Mouse (Mus musculus) 3134 (cell line): ENCODE measurements around the gene Fmnl1.

Source experiments
- DNase-seq: peaks from one replicate; pipeline ENCODE4 v3.0.0-alpha.2; 2011; ENCODE audit warnings: low spot score; ENCODE audit not compliant: insufficient read length; ENCODE audit errors: extremely low read depth

Gene Fmnl1

DNA sequence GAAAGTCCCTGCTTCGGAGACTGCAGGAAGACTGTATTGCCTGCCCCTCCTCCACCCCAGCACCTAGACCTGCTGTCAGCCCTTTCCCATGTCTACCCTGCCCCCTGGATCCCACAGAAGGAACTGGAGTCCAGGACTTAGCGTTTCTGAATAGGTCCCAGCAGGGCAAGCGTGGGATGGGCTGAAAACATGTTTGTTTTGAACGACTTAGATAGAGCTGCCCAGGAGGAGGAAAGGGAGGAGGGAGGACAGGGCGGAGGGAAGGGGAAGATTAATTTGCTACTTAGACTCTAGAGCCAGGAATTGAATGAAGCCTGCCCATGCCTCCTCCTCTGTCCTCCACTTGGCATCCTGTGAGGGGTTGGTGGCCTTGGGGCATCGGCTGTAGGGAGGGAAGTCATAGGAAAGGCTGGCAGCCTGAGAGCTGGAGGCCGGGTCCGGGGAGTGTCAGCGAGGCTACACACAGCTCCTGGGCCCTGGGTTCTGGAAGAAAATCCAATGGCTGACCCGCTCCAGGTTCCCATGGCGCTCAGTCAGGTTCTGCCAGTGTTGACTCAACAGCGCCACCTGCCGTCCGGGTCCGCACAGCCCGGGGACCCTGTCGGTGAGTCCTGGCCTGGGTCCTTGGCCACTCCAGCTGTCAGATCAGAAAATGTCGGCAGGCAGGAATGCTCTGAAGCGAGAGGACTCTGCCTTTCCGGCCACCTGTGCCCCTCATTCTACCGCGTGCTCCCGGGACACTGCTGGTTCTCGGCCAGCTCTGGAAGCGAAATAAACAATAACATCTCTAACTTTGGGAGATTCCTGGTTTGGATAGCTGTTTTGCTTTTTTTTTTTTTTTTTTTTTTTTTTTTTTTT lies 12.1 kb upstream of the Fmnl1 start:
- DNase-seq = peak; percentile 95

DNA sequence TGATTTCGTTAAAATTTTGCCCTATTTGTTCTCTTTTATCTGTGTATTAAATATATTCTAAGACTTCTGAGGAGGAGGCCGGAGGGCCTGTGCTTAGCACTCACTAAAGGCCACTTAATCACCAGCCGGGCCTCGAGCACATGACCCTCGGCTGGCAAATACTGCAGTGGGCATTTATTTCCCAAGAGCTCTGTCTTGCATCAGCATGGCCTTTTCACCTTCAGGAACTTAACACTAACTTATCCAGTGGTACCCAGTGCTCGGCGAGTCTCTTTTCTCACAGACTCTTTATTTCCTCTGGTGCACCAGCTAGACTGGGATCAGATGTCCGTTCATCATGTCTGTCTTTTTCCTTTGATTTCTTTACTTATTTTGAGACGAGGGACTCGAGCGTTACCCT lies 10.2 kb upstream of the Fmnl1 start:
- no peak for DNase-seq

DNA sequence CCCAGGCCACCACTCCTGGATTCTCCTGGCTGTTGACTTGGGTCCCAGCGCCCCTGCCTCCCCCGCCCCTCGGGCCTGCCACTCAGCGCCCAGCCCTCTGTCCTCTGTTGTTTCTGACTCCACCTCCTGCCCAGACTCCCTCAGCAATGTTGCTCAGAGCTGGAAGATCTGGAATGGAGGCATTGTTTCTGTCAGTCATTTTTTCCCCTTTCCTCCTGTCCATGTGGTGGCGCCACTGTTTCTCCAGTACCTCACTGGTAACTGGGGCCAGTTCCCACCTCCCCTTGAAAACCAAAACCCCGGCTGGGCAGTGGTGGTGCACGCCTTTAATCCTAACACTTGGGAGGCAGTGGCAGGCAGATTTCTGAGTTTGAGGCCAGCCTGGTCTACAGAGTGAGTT lies 9.5 kb upstream of the Fmnl1 start:
- DNase-seq = no peak

DNA sequence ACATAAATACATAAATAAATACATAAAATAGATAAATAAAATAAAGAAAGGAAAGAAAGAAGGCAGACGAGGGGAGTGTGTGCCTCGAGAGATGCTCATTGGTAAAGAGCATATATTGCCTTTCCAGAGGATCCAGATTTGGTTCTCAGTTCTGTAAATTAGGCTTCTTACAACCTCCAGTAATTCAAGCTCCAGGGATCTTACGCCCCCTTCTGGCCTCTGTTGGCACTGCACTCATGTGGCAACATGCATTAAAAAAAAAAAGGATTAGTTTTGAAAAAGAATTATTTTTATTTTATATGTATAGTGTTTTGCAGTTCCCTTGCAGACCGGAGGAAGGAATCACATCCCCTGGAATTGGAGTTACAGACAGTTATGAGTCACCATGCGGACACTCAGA lies 8.8 kb upstream of the Fmnl1 start:
- DNase-seq = no peak

DNA sequence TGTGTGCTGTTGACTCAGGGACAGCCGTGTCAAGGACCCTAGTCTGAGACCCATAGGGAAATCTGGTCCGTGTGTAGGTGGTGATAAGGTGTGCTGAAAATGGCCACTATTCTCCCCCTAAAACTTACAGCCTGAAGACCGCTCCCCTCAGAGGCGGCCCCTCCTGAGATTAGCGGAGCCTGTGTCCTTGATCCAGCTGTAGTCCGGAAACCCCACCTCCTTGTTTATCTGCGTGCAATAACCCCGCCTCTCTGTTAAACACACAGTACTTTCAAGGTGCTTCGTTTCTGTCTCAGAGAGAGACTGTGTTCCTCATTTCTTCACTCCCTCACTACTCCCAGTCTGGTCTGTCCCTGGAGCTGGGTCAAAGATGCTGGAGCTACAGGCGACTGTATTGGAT lies 6.5 kb upstream of the Fmnl1 start:
- DNase-seq = no peak

DNA sequence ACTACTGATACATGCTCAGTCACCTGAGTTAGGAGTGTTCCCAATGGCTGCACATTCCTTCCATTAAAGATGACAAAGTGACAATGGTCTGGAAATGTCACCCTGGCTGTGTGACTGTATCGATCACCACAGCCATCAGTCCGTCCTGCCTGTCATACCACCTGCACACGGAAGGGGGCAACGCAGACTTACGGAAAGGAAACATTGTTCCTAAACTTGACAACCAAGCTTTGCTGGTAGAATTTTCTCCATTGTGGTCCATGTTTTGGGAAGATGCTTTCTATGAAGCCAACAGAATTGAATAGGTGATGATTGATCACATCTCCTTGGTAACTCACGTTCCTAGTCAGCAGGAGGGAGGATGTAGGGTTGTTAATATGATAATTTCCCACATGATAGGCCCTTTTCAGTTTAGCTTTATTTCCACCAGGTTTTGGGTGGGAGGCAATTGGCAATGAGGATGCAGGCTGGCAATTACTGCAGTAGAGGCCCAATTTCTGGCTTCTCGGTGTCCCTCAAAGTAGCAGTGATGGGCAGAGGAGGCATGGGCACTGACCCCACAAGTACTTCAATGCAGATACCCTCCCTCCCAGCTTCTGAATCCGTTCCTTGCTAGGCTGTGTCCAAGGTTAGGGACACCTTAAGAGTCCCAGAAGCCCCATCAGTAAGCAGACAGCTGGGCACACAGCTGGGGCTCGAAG lies 2.1 kb upstream of the Fmnl1 start:
- DNase-seq = no peak

DNA sequence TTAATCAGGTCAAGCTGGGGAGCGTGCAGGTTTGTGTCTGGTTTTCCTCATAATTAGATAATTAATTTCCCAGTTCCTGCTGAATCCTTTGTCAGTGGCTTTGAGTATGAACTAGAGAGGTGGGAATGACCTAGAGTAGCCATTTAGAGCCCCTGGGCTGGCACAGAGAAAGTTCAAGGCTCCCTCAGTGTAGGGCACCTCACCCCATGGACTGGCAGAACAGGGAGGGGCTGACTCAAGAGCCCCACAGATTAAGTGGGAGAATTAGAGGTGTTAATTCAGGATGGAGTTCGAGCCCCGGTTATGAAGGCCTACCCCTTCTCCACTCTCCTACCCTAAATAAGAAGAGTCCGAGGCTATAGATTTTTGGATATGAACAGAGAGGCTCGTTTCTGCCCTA lies 1.2 kb upstream of the Fmnl1 start:
- no peak for DNase-seq

DNA sequence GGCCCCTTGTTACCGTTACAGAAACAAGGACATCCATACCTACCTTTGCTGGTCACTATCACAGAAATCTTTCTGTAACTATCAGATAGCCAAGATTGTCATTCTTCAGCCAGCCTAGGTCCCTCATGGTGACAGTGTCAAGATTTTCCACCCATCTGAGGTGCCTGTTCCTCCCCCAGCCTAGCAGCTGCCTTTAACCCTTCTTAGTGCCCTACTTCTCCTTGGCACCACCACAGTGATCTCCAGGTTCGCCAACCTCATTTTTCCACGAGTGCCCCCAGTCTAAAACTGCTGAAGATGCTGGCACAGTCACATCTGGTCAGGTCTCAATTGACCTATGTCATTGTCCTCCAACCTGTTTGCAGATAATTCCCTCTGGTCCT lies 805 bp upstream of the Fmnl1 start:
- DNase-seq = no peak

DNA sequence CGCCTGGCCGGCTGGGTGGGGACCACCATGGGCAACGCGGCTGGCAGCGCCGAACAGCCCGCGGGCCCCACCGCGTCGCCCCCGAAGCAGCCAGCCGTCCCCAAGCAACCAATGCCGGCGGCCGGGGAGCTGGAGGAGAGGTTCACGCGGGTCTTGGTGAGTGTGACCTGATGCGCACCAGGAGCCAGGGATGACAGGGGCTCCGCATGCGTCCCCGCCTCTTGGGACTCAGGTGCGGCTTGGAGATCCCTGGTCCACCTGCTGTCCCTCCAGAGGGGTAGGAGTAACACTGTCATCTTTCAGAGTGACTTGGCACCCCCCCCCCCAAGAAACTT lies 346 bp downstream of the Fmnl1 start:
- DNase-seq = no peak

DNA sequence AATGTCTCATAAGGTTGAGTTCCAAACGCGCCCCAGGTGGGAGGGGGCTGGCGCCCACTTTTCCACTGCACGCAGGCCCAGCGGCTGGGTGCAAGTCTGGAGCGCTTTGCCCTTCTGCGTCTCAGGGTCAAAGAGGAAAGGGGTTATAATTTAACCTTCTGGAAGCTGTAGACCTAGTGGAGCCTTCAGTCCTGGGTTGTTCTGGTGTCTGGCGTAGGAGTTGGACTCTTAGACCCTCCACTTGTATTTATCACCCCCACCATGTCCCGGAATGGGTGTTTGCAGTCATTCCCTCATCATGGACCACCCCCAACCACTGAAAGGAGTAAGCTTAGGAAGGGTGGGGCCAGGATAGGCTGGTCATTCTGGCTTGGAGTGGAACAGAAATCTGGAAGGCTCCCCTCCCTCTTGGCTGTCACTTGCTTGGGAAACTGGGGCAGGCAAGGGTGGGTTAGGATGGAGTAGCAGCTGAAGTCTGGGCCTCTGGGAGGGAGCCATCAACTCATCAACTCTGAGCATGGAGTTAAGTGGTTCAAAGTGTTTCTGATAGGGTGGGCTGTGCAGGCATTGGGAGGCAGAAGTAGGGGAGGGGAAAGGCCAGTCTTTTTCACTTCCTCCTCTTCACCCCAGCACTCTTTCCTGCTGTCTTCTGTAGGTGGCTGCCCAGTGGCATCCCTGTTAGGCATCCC lies 940 bp downstream of the Fmnl1 start:
- no peak for DNase-seq

DNA sequence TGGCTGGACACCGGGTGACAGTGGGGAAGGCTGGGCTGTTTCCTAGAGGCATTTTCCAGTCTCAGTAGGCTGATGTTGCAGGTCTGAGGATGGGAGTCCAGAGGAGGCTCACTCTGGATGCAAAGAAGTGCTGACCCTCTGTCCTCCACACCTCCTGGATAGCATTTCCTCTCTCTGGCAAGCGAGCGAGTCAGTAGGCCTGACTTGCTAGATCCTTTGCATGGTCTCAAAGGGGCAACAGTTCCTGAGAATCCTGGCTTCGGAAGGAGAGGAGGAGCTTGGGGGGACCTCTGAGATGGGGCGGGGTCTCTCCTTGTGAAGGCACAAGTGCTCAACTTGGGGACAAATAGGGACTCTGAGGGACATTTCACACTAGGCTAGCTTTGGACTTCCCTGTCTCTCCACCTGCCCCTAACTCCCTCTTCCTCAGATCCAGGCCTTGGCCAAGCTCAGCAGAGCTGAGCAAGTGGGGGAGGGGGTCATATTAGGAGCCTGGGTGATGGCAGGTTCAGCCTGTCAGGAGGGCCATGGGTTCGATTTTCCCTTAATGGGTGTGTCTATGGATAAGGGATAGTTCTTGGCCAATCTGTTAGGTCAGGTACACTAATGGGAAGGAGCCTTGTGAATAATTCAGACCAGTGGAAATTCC lies 1.6 kb downstream of the Fmnl1 start:
- DNase-seq = no peak

DNA sequence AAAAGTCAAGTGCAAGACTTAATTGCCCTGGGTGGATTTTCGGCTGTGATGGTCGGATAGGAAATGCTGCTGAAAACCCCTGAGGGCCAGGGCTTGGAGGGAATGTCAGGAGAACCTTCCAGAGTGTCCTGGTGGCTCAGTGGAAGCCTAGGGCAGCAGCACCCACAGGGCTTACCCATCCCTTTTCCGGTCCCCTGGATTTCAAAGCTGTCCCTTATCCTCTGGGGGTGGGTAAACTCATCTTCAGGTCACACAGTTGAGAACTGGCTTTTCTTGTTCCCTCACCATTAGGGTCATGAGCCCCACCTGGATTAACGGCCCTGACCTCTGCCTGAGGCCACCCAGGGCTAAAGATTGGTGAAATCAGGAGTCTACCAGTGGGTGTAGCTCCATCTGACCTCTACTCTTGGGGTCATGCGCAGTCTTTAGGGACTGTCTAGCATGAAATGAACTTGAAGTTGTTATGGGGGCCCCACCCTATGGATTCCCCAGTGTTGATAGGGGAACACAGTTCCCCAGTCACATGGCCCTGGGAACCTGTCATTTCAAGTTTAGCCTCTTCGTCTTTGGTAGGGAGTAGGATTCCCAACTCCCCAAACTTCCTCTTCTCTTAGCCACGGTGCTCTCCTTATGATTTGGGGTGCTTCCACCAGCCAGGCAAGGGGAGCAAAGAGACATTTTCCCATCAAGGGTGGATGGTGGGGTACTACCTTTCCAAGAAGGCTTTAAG lies 2.3 kb downstream of the Fmnl1 start:
- no peak for DNase-seq

DNA sequence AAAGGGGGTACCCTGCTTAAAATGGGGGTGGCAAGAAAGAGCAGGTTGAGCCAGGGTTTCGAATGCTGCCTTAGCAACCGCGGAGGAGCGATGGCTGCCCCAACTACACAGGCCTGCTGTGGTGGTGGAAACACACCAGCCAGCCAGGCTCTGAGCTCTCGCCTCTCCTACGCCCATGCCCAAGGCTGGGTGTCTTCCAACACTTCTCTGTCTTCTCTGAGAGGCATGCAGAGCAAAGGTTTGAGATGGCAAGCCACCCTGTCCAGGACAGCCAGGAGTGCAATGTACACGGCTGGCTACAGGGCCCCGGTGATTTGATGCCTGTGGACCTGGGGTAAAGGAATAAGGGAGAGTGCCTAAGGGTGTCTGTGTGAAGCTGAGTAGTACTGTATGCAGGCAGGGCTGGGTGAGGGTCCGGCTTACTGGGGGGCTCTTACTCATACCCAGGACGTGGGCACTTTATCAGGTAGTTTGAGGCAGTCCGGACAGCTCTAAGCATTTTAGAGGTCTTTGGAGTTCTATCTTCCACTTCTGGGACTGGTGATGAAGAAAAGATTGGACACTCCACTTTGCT lies 3.0 kb downstream of the Fmnl1 start:
- peak; percentile 57 for DNase-seq

DNA sequence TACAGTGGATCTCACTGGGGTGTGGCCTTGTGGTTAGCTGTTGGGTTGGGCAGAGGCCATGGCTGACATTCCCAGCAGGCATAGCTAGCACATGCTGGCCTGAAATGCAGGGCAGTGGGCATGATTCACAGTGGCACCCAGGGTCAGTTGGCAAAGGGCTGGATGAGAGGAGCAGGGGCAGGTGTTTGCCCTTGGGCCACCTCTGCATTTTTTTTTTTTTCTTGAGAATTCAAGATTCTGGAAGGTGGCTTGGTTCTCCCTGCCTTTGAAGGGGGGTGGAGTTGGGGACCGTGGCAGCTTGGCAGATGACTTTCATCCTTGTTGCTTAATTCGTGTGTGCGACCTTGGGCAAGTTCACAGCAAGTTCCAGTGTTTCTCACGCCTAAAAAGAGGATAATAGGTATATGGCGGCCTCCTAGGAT lies 3.5 kb downstream of the Fmnl1 start:
- DNase-seq = peak; percentile 90

DNA sequence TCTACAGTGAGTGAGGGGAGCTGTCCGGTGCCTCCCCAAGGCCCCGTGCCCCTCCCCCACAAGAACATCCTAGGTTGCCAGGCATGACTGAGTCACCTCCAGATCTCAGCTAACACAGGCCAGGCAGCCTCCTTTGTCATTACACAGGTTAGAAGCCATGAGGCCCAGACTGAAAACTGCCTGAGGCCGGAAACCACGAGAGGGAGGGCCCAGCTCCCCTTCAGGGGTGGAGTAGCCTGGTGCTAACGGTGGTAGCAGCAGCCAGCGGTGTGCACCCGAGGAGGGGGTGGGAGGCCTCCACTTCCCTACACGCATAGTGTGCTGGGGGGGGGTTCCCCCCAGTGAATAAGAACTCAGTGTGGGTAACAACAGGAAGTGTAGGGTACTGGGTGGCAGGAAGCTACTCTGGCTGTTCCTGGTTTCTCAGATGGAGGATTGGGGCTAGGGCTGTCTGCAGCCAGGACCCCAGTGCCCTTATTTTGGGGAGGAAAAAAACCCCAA lies 4.0 kb downstream of the Fmnl1 start:
- DNase-seq = peak; percentile 92

DNA sequence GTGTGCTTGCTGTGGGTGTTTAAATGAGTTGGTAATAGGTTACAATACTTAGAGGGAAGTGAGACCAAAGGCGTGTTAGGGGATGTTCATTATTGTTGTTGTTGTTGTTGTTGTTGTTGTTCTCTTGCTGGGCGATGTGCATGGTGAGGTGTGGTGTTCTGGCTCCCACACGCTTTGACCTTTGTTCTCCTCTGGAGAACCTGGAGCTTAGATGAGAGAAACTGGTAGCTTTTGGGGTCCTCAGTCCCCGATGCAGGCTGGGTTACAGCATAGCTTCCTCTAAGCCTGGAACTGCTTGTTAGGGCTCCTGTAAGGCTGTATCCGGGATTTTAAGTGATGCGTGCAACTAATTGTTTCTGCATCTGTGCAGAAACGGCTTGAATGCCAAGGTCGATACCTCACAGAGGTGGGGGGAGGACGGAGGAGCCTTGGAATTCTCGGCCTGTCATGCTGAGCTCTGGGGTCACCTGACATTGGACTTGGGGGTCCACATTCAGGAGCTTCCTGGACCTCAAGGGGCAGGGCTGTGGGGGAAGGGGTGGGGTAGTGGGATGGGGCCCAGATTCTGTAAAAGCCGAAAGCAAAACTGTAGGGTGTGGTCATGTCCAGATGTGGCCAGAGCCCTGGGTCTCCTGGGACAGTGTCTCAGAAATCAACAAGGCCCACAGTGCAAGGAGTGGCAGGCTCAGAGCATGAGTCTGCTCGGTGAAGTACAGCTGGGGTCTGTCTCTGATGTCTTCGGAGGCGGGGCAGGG lies 5.0 kb downstream of the Fmnl1 start:
- DNase-seq = peak; percentile 79

DNA sequence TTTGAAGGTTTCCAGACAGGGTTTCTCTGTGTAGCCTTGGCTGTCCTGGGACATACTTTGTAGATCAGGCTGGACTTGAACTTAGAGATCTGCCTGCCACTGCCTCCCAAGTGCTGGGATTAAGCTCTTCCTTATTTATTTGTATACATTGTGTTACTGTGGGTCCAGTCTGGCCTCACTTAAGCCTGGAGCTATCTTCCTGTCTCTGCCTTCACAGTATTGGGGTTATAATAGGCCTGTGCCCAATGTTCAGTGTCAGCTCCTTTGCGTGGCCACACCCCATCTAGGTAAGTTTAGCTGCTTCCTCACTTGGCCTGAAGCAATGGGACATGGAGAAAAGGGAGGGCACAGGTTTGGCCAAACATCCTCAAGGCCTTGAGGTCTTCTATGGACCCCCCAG lies 5.6 kb downstream of the Fmnl1 start:
- DNase-seq = no peak

DNA sequence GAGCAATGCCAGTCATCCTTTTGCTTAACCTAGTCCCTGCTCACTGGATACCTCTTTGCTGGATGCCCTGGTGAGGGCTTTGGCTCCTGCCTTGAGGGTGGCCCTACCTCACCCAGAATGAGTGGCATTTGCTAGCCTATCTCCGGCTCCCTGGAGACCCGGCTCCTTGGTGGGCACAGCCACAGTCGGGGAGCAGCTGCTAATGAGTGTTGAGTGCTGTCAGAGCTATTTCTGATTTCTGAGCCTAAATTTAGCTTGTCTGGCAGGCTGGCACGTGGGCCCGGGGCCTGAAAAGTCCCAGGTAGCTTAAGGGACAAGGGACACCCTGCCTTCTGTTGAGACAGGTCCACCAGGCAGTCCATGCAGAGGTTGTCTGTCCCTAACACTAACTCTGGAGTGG lies 6.3 kb downstream of the Fmnl1 start:
- DNase-seq = no peak

DNA sequence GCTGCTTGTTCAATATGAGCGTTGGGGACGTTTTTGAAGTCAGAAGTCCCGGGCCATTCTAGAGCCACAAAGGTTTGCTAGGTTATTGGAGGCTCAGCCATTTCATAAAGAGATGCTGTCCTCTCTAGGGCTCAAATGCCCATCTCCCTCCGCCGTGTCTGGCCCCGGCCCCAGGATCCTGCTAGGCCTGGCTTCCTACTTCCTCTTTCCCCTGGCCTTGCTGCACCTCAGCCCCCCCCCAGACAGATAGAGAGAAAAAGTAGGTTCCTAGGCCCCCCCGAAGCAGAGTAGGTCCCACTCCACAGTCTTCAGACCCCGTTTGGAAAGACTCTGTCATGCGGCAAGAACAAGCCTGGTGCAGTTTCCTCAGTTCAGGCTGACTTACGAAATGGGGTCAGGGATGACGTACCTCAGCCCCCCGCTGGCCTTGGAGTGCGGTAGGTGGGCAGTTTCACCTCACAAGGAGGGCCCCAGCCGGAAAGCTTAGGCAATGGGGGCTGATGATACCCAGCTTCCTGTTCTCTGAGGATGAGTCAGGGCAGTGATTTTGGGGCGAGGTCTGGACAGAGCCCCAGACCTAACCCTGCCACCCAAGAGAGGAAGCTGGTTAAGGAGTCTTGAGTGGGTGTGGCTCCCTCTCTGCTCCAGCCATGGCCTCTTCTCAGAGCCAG lies 7.0 kb downstream of the Fmnl1 start:
- DNase-seq = no peak
